Mouse (Mus musculus): ENCODE data around the gene RPS10-NUDT3.

Gene RPS10-NUDT3

DNA sequence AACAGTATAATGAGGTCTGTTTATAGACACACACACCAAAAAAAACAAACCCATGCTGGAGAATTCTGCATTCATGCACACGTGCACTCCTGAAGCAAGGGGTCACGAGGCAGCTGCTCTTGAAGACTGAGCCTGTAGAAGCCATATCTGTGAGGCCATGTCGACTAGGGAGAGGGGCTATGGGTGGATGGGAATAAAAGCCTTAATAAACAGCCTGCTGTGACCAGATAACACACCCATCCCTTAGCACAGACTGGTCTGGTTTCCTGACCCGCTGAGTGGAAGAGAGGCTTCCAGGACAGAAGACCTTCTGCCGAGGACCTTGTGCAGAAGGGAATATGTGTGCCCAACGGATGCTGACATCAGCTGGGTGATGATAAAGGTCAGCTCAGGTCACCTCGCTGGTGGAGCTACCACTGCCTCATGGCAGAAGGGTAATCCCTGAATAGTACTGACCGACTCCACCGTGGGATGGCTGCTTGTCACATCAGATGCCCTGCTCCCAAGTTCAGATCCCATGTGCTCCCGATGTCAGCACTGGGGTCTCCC, 61.2 kb downstream of the RPS10-NUDT3 start:
- no peak for DNase-seq

DNA sequence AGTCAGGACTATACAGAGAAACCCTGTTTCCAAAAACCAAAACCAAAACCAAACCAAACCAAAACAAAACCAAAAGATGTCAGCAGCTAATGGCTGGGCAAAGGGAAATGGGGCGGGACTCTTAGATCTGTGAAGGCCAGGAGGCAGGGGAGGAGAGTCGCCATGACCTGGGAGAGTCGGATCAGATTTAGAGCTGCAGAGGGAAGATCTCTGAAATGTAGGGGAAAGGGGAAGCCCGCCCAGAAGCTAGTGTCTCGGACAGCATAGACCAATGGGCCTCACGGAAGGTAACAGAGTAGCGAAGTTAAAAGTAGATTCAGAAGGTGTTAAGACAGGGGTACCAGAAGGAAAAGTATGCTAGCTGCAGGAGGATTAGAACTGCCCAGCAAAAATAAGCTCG, 63.7 kb downstream of the RPS10-NUDT3 start:
- DNase-seq: no peak

DNA sequence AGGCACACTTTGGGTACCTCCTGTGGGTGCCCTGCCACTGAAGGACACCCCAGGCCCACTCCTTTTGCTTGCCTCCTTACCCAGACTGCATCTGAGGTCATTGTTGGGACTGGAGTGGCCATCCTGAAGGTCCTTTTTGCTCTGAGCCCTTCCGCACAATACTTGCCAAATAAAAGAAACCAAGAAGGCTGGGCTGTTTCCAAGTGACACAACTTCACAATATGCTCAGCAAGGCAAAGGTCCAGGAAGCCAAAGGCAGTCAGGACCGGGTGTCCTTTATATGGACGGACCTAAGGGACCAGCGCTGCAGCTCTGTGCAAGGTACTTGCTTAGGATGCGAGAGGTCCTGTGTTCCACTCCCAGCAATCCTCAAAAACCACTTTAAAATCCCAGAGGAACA, 66.8 kb downstream of the RPS10-NUDT3 start:
- DNase-seq: no peak

DNA sequence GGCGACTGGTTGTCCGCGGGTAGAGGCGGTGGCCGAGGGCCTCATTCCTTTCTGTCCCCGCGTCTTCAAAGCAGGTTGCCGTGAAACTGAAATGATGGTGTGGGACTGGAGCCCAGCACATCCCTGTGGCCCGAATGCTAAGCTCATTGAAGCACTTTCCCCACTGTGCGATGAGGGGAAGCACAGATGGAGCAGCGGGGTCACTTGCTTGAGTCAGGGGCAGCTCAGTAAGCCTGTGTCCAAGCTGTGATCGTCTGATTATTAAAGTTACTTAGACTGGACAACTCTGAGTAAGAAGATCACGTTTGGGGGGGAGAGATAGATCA, 69.1 kb downstream of the RPS10-NUDT3 start:
- DNase-seq: no peak

DNA sequence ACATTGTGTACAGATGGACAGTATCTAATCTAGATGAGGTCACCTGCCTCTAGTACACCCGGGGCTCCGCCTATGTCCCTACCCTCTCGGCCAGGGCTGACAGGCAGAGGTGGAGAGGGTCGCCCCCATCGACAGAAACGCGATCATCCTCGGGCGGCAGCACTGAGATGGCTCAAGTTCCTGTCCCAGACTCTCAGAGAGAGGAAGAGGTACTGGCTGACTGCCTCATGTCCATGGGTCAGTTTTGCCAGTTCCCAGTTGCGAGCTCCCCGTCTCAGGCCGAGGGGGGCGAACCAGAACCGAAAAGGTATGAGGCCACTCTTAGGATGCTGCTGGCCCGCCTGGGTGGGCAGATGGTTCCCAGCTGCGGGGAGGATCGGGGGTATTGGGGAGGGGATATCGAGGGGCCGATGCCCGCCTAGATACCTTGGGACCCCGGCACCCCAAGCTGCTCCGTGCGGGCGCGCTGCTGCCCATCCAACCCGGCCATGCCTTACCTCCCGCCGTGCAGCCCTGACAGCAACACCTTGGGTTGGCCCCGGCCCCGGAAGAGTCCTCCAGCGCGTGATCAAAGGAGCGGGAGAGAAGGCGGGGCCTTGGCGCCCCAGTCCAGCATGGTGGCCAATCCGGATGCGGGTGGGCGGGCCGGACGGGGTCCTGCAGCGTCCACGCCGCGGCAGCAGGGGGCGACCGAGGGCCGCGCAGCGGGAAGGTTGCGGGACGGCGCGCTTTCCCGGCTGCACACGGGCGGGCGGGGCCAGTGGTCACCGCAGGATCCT, 69.7 kb downstream of the RPS10-NUDT3 start, which contains the start of gene AI413582:
Gene AI413582 (minus strand): TSS at position 594 of the 779 bp plus-strand sequence.
- peak; percentile 94 for DNase-seq

DNA sequence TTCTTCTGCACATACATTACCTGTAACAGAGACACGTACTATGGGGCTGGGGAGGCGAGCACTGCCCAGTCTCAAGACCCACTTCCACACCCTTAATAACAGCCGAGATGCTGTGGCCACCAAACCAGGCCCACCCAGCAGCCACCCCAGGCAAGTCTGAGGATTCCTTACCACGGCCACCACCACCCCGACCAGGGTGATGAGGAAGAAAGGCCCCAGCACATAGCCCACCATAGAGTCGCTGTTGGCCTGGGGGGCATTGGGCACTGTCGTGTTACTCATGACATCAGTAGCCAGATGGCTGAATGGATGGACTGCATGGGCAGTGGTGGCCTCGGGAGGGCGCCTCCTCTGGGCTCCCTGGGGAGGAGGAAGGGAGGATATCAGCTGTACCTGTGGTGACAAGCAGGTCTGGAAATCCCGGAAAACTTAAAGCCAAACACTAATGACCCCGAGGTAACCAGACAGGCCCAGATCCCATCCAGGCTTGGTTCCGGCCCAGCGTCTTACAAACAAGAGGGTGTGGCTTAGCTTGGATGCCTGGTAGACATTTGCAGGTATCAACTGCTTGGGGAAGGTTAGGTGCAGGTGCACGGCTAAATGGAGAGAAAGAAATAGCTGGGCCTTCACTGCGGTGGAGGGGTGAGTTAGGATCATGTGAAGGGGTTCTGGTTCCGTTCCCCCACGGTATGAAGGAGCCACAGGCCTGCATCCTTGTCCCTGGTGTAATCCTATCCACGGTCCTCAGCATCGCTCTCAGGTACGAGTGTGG, 70.4 kb downstream of the RPS10-NUDT3 start:
- no peak for DNase-seq

DNA sequence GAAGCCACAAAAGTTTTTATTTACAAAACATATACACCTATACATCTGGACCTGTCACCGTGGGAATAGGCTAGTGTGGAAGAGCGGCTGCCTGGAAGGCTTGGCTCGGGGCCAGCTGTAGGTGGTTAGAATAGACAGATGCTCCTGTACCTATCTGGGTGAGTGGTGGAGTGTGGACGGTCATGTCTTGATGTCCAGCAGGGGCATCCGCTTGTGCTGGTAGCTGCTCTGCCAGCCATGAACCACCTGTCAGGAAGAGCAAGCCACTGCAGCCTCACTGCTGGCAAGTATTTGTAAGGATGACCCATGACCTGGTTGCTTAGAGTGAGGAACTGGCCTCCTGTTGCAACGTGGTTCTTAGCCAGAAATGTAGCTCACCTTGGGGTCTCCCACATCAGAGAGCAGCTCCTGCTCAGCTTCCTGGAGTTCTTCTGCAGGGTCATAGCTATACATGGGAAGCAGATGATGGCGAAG, 71.2 kb downstream of the RPS10-NUDT3 start:
- no peak for DNase-seq

DNA sequence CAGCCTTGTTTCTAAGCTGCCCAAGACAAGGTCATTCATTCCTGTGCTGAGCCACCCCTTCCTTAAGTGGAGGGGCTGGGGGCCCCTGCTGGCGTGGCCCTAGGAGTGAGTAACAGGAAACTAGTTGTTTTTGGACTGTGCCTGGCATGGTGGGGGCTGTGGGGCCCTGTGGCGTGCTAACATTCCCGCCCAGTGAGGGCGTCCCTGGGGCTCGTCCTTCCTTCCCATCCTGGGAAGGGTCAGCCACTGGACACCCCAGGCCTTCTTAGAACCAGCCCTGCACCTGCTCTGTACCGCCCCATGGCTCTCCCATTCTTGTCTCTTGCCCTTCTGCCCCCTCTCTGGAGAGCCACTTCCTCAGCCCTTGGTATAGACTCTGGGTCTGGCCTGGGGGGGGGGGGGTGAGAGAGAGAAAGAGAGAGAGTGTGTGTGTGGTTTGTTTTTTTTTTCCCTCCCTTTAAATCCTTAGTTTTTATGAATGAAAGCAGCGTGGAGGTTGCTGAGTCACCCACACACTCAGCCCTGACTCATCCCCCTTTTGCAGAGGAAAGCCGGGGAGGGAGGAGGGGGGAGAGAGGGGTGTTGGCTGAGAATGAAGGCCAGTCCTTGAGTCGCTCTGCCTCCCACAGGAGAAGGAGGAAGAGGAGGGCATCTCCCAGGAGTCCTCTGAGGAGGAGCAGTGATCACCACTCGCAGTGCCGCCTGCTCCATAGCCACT, 73.1 kb downstream of the RPS10-NUDT3 start:
- no peak for DNase-seq

DNA sequence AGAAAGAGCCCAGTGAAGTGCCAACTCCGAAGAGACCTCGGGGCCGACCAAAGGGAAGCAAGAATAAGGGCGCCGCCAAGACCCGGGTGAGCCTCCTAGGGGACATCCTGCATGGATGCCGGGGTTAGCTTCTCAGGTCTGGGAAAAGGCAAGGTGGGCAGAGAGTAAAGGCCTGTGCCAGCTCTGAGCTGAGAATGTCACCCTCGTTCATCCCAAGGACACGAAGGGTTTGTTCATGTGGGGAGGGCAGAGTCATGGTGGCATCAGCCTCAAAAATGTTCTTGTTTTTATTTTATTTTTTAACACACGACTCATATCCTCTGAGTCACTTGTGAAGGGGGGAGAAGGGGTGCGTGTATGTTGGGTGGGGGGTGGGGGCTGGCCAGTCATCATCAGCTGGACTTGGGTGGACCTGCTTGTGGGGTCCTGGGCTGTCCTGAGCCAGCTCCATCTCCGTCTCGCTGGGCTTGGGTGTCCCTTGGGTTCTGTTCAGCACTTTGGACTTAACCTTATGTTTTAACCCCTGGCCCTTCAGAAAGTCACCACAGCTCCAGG, 74.0 kb downstream of the RPS10-NUDT3 start:
- DNase-seq: no peak

DNA sequence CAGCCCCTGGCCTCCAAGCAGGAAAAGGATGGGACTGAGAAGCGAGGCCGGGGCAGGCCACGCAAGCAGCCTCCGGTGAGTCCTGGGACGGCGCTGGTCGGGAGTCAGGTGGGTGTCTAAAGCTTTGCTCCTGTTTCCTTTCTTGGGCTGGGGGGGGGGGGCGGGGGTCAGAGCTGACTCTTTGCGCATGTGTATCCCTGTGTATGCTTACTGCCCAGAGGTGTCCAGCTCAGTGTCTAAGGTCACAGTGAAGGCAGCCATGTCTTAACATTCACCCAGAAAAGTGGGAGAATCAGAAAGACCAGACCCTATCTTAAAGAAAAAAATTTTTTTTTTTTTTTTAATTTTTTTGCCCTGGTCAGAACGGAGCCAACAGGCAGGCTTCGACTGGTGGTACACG, 75.4 kb downstream of the RPS10-NUDT3 start:
- DNase-seq: no peak

DNA sequence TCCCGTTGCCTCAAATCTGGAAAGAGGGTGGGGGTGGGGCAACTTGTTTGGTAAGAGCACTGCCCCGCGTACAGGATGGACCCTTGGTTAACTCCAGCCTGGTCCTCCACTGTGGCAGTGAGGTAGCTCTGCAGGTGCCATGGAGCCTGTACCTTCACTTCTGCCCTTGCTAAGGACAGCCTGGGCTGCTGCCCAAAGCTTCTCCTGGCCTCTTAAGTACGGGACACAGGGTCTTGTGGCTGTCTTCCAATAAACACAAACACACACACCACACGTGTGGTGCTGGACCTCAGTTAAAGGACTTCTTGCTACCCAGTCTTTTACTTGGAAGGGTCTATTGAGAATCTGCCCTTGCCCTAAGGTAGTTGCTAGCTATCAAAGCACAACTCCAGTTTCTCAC, 76.2 kb downstream of the RPS10-NUDT3 start:
- DNase-seq: no peak

DNA sequence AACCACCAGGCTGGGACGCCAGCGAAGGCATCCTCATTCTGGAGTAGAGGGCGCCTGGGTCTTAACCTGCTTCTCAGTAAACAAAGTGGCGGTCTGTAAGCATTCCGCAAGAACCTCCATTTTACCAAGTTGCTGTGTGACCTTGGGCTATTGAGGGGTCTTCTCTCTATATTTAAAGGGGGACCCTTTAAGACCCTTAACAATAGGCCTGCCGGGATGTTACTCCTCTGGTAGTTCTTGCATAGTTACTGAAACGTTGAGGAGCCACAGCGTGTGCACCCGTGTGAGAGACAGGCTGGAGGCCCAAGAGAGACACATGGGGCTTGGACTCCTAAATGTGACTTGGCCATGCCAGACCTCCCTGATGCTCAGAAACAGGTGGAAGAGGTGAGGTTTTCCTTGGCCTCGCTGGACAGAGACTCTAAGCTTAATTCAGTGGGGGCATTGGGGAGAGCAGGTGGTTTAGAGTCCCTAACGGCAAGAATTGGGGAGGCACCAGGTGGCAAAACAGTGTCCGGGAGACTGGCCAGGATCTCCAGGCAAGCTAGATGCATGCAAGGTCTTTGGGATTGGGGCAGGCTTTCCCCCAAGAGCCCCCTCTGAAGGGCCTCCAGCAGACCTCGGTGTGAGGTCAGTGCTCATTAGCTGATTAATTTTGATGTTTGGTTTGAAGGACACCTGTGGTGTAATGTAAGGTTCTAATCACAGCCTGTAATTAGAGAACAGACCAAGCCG, 76.9 kb downstream of the RPS10-NUDT3 start:
- DNase-seq: no peak

DNA sequence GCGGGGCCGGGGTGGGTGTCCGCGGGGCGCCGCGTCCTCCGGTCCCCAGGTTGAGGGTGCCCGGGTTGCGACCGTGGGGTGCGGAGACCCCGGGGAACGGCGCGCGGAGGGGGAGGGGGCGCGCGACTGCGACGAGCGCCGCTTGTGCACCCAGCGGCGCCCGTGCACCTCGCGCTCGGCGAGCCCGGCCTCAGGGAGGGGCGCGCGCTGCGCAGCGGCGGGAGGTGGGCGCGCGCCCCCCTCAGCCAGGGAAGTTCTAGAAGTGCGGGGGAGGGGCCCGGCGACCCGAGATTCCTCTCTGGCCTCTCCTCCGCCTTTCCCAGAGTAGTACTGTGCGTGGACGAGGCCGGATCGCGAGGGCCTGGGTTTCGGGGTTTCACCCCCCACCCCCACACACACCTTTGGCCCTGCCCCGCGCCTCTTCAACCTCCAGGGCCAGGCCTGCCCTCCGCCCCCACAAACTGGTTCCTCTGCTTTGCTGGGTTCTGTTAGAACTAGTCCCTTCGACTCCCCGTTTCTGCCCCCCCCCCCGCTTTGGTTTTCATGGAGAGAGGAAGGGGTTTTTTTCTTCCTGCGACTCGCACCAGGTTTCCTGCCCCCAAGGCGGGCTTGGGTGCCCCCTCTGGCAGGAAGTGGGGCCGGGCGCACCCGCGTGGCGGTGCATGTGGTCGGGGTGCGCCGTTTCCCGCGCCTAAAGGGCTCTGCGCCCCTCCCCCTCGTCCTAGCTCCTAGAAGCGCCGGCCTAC, 77.7 kb downstream of the RPS10-NUDT3 start:
- peak; percentile 59 for DNase-seq

DNA sequence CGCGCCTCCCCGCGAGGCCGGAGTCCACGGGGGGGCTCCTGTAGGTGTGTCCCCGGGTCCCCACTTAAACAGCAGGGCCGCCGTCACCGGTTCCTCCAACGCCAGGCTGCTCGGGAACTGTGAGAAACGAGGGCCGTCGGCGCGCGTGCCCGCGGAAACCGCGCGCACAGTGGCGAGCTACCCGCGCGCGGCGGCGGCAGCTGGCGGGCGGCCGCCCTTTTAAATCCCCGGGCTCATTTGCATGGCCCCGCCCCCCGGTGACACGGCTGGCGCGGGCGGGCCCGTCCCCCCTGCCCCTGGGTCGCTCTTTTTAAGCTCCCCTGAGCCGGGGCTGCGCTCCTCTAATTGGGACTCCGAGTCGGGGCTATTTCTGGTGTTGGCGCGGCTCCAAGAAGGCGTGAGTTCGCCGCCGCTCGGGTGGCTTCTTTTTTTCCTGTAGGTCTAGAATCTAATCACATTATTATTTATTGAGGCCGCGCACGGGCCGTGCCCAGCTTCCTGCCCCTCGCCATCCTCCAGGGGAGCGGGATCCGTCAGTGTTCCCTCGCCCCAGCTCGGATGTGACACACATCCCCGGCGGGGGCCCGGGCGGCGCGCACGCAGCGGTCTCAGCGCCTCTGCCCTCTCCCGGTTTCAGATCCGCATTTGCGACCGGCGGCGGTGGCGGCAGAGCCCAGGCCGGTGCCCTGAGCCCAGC, 78.6 kb downstream of the RPS10-NUDT3 start, which contains the start of gene Hmga1:
Gene Hmga1 (plus strand): TSS at position 183 of the 697 bp plus-strand sequence.
- peak; percentile 86 for DNase-seq

DNA sequence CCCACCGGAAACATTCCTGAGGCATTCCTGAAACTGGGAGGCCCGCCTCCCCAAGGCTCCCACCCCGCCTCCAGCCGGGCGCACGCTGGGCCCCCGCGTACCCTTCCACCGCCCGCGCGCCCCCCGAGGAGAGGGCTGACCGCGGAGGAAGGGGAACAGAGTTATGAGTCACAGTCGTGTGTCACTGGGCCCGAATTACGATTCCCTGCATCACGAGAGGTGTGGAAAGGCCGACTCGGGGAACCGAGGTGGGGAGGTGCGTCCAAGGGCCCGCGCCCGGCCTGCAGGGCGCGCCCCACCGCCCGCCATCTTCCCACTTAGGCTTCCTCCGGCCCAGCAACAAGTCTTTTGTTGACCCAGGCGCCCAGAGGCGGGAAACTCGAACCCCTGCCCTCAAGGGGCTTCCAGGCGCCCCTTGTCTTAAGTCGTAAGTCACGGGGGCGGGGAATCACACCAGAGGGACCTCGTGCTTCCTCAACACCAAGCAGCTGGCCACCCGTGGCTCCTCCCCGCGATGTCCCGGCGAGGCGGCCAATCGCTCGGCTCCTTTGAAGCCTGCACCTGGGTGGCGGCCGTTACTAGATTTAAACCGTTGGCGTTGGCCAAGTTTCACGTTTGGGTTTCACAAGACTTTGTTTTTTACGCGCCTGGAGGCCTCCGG, 79.4 kb downstream of the RPS10-NUDT3 start:
- no peak for DNase-seq

DNA sequence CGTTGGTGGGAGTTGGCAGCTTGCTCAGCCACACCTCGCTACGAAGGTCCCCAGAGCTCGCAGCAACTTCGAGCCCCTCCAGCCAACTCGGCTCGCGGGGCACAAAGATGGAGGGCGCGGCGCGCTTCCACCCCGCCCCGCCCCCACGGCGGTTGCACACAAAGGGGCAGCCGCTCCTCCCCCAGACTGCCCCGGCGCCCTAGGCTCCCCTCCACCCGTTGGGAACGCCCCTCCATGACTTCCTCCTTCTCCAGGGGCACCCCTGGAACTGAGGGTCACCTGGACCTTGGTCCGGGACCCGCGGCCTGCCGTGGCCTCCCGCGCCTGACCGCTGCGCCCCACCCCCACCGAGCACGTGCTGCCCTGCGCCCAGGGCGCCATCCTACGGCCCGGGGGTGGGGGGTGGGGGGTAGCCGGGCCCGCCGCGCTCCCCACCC, 79.9 kb downstream of the RPS10-NUDT3 start:
- DNase-seq: no peak

DNA sequence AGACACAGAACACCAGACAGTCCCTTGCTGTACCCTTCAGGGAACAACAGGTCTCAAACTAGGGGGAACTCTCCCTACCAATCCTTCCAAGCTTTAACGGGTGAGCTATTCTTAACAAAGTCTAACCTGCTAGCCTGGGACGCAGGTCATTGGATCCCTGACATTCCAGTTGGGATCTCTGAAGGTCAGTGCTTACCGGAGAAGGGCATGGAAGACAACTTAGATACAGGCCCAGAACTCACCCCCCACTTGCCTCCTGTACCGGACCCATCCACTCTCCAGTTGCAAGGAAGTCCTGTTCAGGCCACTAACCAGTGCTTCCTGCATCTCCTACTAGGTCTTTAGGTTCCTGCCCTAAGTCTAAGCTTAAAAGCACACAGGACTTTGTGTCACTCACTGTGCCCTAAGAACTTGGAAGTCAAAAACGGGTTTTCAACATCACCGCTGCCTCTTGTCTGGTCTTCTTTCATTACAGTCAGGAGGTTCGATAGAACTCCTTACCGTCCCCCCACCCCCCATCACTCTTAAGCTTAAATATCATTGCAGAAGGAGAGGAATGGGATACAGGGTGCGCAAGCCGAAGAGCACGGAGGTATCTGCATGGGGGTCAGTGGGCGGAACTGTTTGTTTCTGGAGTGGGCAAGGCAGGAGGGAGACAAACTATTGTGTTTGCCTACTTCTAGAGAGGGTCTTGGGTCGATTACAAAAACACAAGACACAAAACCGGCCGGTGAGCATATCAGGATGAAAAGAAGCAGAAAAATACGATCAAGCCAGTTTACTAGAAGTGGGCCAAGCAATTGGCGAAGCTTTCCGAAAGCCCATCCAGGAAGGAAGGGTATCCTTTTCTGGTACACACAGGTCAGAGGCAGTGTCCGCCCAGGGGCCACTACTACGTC, 80.7 kb downstream of the RPS10-NUDT3 start:
- DNase-seq: no peak

DNA sequence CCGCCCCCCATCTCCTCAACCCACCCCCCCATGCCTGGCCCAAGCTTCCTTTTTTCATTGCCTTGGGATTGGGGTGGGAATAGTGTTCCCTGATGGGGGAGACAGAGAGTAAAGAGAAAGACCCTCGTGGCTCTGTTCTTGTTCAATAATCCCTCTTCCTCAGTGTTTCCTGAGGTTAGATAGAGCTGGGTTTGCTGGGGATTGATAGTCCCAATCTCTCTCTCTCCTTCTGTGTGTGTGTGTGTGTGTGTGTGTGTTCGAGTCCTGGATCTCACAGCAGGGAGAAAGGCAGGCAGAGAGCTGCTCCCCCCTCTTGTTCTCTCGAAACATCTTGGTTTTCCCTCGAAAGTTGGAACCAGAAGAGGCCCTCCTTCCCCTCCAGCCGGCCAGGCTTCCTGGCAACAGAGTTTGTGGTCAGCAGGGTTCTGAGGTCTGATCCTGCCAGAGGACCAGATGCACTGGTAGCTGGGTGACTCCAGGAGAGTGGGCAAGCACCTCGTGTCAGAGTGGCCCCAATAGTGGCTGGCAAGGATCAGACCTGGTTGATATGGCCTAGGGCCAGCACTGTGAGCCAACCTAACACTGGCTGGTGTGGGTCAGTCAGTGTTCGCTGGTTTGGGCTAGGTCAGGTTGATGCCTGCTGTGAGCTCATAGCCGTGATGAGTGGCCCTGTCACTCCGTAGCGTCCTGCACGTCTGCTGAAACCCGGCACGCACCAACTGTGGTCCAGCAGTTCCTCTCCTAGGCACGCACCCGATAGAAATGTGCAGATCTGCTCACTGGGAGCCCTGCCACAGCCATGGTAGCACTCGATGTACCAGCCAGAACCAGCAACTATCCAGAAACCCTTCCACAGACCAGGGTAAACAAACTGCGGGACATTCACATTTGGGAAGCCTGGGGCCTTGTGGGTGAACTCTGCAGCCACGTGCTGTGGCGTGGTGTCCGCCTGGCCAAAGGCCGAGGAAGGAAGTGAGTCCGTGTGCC, 82.5 kb downstream of the RPS10-NUDT3 start:
- no peak for DNase-seq
